In the genomic region with DNA sequence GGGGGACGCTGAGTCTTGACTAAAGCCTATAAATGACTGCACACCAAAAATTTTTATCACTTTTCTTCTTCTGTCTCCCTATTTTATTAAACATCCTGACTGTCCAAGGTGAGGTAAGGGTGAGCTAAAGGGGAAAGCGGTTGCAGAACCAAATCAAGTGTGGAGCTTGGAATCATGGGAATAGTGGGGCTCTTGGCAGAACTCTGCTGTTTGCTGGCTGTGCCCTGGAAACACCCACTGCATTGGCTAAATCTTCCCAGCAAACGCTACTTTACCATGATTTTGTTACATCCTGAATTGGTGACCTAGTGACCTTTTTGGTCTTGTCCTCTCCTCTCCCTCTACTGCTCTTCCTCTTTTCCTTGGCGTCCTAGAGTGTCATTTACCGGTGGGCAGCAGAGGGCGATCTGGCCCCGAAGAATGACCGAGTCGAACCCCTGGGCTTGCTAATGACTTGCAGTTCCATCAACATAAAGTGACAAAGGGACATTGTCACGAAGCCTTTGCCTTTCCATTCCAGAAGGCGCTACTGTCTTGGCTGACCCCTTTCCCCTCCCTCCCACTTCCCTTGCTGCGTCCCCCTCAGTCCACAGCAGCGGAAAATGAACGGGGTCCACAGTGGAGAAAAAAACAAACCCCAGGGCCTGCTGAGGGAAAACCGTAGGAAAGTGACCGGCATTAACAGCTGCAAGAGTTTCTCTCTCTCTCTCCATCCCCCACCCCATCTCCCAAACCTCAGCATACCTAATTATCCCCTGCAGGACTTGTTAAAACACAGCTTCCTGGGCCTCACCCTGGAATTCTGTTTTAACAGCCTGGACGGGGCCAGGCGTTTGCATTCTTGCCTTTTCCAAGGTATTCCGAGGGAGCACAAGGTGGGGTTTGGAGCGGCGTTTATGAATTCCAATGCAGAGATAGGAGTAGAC, we compare ENCODE assay signal across 9 mouse cellular contexts. TPM values are rescaled to one million over a fixed set of nuclear protein-coding genes. Genes with fewer than 3 reads are reported as not detected.
DNase-seq lines count a peak whose midpoint lies in the region; ATAC-seq and TF ChIP-seq lines count a peak whose summit lies in the region.
"Had no signal": no experiment of that assay in that cellular context is flagged by ENCODE, and none has a peak within 500 bp of the region (broad histone marks: within the 10 kb centered on the region; RNA-seq: fewer than 3 reads in every experiment).

No protein-coding gene starts in this region.

- peaks cover 3% of the 10 kb centered on the region; the same call in 1 of the 2 replicates for H3K27me3 ChIP-seq in E14TG2a.4 (ENCODE audit: insufficient read depth, low read length)
- H3K27me3 ChIP-seq in forebrain, embryonic 14.5 days (replicated peaks; ENCODE audit: control insufficient read depth, insufficient read depth, low read length): no peaks in the 10 kb centered on the region
- no peaks in the 10 kb centered on the region for H3K27me3 ChIP-seq in thymus, adult 2 months (ENCODE audit: control insufficient read depth, insufficient read depth, low read length)

- DNase-seq in forebrain, embryonic 14.5 days (ENCODE audit: low spot score): peak; percentile 74
- DNase-seq in heart, postnatal 10 days: peak; percentile 87 to 89
- peak; percentile 65 to 88 for DNase-seq in layer of hippocampus, adult 18-20 months (ENCODE audit: low spot score in 2 of 2)
- peak; percentile 75 to 77 for DNase-seq in lung, adult 18-20 months
- DNase-seq in ovary, adult 18-20 months (ENCODE audit: low spot score): peak; percentile 20
- peak; percentile 84 for DNase-seq in thymus, adult 2 months

- TF ChIP-seq POLR2A in thymus, adult 2 months (IDR thresholded peaks at IDR 0.05; ENCODE audit: control insufficient read depth, extremely low read depth, insufficient read depth, low read length, poor library complexity): no peak

- no peaks in the 10 kb centered on the region for H3K9me3 ChIP-seq in E14TG2a.4 (ENCODE audit: low read length)
- no peaks in the 10 kb centered on the region for H3K9me3 ChIP-seq in forebrain, embryonic 14.5 days (replicated peaks; ENCODE audit: control insufficient read depth, low read length)

- no peak for TF ChIP-seq CTCF in E14TG2a.4 (conservative IDR thresholded peaks at IDR 0.05; ENCODE audit: low read length)
- TF ChIP-seq CTCF in thymus, adult 2 months (IDR thresholded peaks at IDR 0.05; ENCODE audit: borderline replicate concordance, control insufficient read depth, extremely low read depth, insufficient read depth, low read length, poor library complexity): peak; percentile 62; the same call in 1 of the 2 replicates

- H3K4me2 ChIP-seq in forebrain, embryonic 14.5 days (ENCODE audit: low read length): peak overlapping the region; percentile 46

- 9% methylated on average over 21 of the region's 21 CpGs for WGBS in forebrain, embryonic 14.5 days
- WGBS in thymus, adult 2 months: 52% methylated on average over 21 of the region's 21 CpGs

- H3K9ac ChIP-seq in forebrain, embryonic 14.5 days (ENCODE audit: low read length): peak overlapping the region; percentile 42

- H3K36me3 ChIP-seq in E14TG2a.4 (ENCODE audit: insufficient read depth, low read length): no peaks in the 10 kb centered on the region
- no peaks in the 10 kb centered on the region for H3K36me3 ChIP-seq in forebrain, embryonic 14.5 days (ENCODE audit: control insufficient read depth, insufficient read depth, low read length)
- no peaks in the 10 kb centered on the region for H3K36me3 ChIP-seq in thymus, adult 2 months (ENCODE audit: control insufficient read depth, insufficient read depth, low read length)

- H3K4me3 ChIP-seq in E14TG2a.4 (replicated peaks; ENCODE audit: low read length): peak overlapping the region; percentile 3; the same call in 1 of the 2 replicates
- H3K4me3 ChIP-seq in forebrain, embryonic 14.5 days (ENCODE audit: low read depth, low read length): peak overlapping the region; percentile 10; the same call in 1 of the 2 replicates
- H3K4me3 ChIP-seq in thymus, adult 2 months (ENCODE audit: control insufficient read depth, insufficient read depth, low read length): no peak overlapping the region

- H3K4me1 ChIP-seq in E14TG2a.4 (replicated peaks; ENCODE audit: low read depth, low read length): peaks cover 10% of the 10 kb centered on the region
- peaks cover 4% of the 10 kb centered on the region; the same call in 1 of the 2 replicates for H3K4me1 ChIP-seq in forebrain, embryonic 14.5 days (ENCODE audit: control insufficient read depth, insufficient read depth, low read length)
- H3K4me1 ChIP-seq in thymus, adult 2 months (replicated peaks; ENCODE audit: control insufficient read depth, insufficient read depth, low read length): peaks cover 11% of the 10 kb centered on the region

- peak; percentile 79 for ATAC-seq in cerebellum, adult (ENCODE audit: insufficient number of reproducible peaks, low FRiP score, low TSS enrichment)
- peak; percentile 68 for ATAC-seq in forebrain, embryonic 14.5 days

- intact Hi-C loops in heart, postnatal 10 days (cut with DNase I): loop anchor here (1.0 to 5.0 kb wide), 4 partner anchors 56 to 142 kb away; no protein-coding TSS in a partner anchor

- H3K27ac ChIP-seq in forebrain, embryonic 14.5 days (ENCODE audit: low read depth, low read length): no peak overlapping the region
- no peak overlapping the region for H3K27ac ChIP-seq in thymus, adult 2 months (ENCODE audit: control insufficient read depth, insufficient read depth, low read length)
- H3K27ac ChIP-seq: macrophage had no signal

RNA-seq across cellular contexts. Expression of gene Lrig2, which starts 29.7 kb away (rescaled TPM):
- 20.9 and 27.4 TPM in 2 replicates for polyA plus RNA-seq in forebrain, embryonic 14.5 days (2014; fragmentation: Nextera tagmentation; extraction: Ambion mirVana)
- total RNA-seq in heart, postnatal 10 days (2021): 10 to 100 TPM; 14.2 TPM
- total RNA-seq in layer of hippocampus, adult 18-20 months (2021): 10 to 100 TPM; 31.7 to 34.3 TPM
- 10.2 and 10.7 TPM in 2 replicates for polyA plus RNA-seq in thymus, adult 2 months (2012; rRNA removed)

Comparison
In these comparisons a context has a peak if more than half of its experiments do, and no peak if none do; other contexts are left out.
1. DNase-seq: peak in every context shown above with its lines; median percentile 88 in heart, postnatal 10 days; 84 in thymus, adult 2 months; 76 in layer of hippocampus, adult 18-20 months; 76 in lung, adult 18-20 months; 74 in forebrain, embryonic 14.5 days; 20 in ovary, adult 18-20 months.